Mouse (Mus musculus): Measurements from ENCODE around the gene Hip1. TPM values are rescaled to one million over a fixed set of nuclear protein-coding genes. Genes with fewer than 3 reads are reported as not detected.
A peak's percentile ranks its signal among the peaks of the same experiment; 100 is the strongest.

Gene Hip1
- total and polyA plus RNA-seq, 3 experiments, result 0.23 to 0.75 TPM; not detected in 1

DNA sequence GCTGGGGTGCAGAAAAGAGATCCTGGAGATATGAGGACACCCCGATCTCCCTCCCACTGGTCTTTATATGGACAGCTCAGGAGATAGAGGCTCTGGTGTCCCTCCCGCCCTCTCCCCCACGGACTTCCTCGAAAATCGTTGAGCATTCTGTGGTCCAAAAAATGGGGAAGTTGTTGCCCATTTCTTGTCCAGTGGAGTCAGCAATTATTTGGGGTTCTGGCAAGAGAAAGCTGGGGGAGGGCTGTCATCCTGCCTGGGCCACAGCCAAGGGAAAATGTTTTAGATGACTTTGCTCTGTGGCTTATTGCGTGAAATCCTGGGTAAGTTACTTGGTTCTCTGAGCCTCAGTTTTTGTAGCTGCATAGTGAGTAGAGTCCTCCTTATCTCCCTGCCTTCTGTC is 28.1 kb upstream of the Hip1 start, which contains the start of gene Ccl24:
Gene Ccl24, minus strand, starts transcription at position 44 of the 400 bp plus-strand sequence.
- H3K9me3 ChIP-seq (replicated peaks; ENCODE audit: insufficient read depth, low read length), result no peaks in the 10 kb centered on the region
- H3K36me3 ChIP-seq (ENCODE audit: control insufficient read depth in 1 of 2, insufficient read depth in 2 of 2, low read length in 2 of 2), result peaks cover 0 to 5% of the 10 kb centered on the region in 2 experiments; a peak in 2 of 4 replicates
- no peaks in the 10 kb centered on the region for H3K79me2 ChIP-seq (ENCODE audit: control insufficient read depth, insufficient read depth, low read length, poor library complexity)
- H3K27me3 ChIP-seq (ENCODE audit: control insufficient read depth in 1 of 2, insufficient read depth in 2 of 2, low read length in 2 of 2), result no peaks in the 10 kb centered on the region
- H3K27ac ChIP-seq (ENCODE audit: control insufficient read depth, low read depth, low read length), result no peak within 1 kb of the TSS
- H3K4me1 ChIP-seq (ENCODE audit: control insufficient read depth in 1 of 2, insufficient read depth in 2 of 2, low read length in 2 of 2), result peaks cover 0 to 15% of the 10 kb centered on the region in 2 experiments; a peak in 2 of 4 replicates
- no peak within 1 kb of the TSS for H3K9ac ChIP-seq (ENCODE audit: control insufficient read depth, low read depth, low read length, poor library complexity, severe bottlenecking)
- H3K4me3 ChIP-seq (ENCODE audit: control insufficient read depth in 1 of 2, insufficient read depth in 1 of 2, low read depth in 2 of 2, low read length in 2 of 2), result no peak within 1 kb of the TSS
- DNase-seq (ENCODE audit: low read depth, low spot score), result peak; percentile 29
- TF ChIP-seq EP300 (IDR thresholded peaks at IDR 0.05; ENCODE audit: low read depth in 1 of 2, low read length in 2 of 2), result no peak

DNA sequence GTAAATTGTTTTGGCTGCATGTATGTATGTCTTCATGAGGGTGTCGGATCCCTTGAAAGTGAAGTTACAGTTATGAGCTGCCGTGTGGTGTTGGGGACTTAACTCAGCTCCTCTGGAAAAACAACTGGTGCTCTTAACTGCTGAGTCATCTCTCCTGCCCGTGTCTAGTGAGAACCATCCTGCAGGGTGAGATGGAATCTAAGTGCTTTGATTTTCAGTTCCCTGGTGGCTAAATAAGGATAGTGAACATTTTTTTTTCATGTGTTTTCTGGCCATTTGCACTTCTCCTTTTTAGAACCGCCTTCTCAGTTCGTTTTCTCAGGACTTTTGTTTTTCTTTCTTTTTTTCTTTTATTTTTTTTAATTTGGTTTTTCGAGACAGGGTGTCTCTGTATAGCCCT is 23.8 kb upstream of the Hip1 start:
- H3K4me1 ChIP-seq (ENCODE audit: control insufficient read depth in 1 of 2, insufficient read depth in 2 of 2, low read length in 2 of 2), result peaks cover 3 to 19% of the 10 kb centered on the region in 2 experiments; a peak in 3 of 4 replicates
- no peak overlapping the region for H3K9ac ChIP-seq (ENCODE audit: control insufficient read depth, low read depth, low read length, poor library complexity, severe bottlenecking)
- H3K36me3 ChIP-seq (ENCODE audit: control insufficient read depth in 1 of 2, insufficient read depth in 2 of 2, low read length in 2 of 2), result peaks cover 0 to 8% of the 10 kb centered on the region in 2 experiments; a peak in 2 of 4 replicates
- H3K79me2 ChIP-seq (ENCODE audit: control insufficient read depth, insufficient read depth, low read length, poor library complexity), result no peaks in the 10 kb centered on the region
- no peak overlapping the region for H3K27ac ChIP-seq (ENCODE audit: control insufficient read depth, low read depth, low read length)
- H3K27me3 ChIP-seq (ENCODE audit: control insufficient read depth in 1 of 2, insufficient read depth in 2 of 2, low read length in 2 of 2), result no peaks in the 10 kb centered on the region; a peak in 1 of 4 replicates
- H3K9me3 ChIP-seq (replicated peaks; ENCODE audit: insufficient read depth, low read length), result no peaks in the 10 kb centered on the region
- no peak overlapping the region for H3K4me3 ChIP-seq (ENCODE audit: control insufficient read depth in 1 of 2, insufficient read depth in 1 of 2, low read depth in 2 of 2, low read length in 2 of 2)
- TF ChIP-seq POLR2AphosphoS2 (IDR thresholded peaks at IDR 0.05; ENCODE audit: low read length), result no peak
- no peak for TF ChIP-seq KAT2A (conservative IDR thresholded peaks at IDR 0.05; ENCODE audit: low read depth, low read length)
- no peak for TF ChIP-seq USF2 (IDR thresholded peaks at IDR 0.05; ENCODE audit: borderline replicate concordance in 1 of 2, insufficient read depth in 1 of 2, low read depth in 1 of 2, low read length in 2 of 2)
- no peak for TF ChIP-seq BHLHE40 (IDR thresholded peaks at IDR 0.05; ENCODE audit: borderline replicate concordance, low read depth, low read length)
- no peak for TF ChIP-seq UBTF (IDR thresholded peaks at IDR 0.05; ENCODE audit: borderline replicate concordance, insufficient read depth, low read depth, low read length)
- no peak for TF ChIP-seq MAX (IDR thresholded peaks at IDR 0.05; ENCODE audit: low read length)
- peak; percentile 45; the same call in 1 of the 2 replicates for TF ChIP-seq RCOR1 (IDR thresholded peaks at IDR 0.05; ENCODE audit: low read depth, low read length)
- TF ChIP-seq ELF1 (IDR thresholded peaks at IDR 0.05; ENCODE audit: low read depth, low read length), result no peak
- TF ChIP-seq ETS1 (IDR thresholded peaks at IDR 0.05; ENCODE audit: low read depth, low read length), result 0 out of 2 replicates have a peak, but pooled peaks have one; percentile 21
- TF ChIP-seq ZNF384 (IDR thresholded peaks at IDR 0.05; ENCODE audit: low read depth, low read length), result peak; percentile 73
- TF ChIP-seq NRF1 (IDR thresholded peaks at IDR 0.05; ENCODE audit: insufficient read depth, low read depth, low read length, poor library complexity, severe bottlenecking), result no peak
- TF ChIP-seq EP300 (IDR thresholded peaks at IDR 0.05; ENCODE audit: low read depth in 1 of 2, low read length in 2 of 2), result peak in 1 of 2 experiments; percentile 9; a peak in 1 of 4 replicates
- TF ChIP-seq MYC (IDR thresholded peaks at IDR 0.05; ENCODE audit: low read depth, low read length), result no peak
- no peak for TF ChIP-seq ZKSCAN1 (IDR thresholded peaks at IDR 0.05; ENCODE audit: low read depth, low read length)
- no peak for TF ChIP-seq JUND (IDR thresholded peaks at IDR 0.05; ENCODE audit: low read depth, low read length)
- TF ChIP-seq E2F4 (IDR thresholded peaks at IDR 0.05; ENCODE audit: borderline replicate concordance, low read depth, low read length), result no peak
- peak; percentile 23; the same call in 1 of the 2 replicates for TF ChIP-seq MAFK (IDR thresholded peaks at IDR 0.05; ENCODE audit: borderline replicate concordance, low read depth, low read length)
- TF ChIP-seq ZC3H11A (IDR thresholded peaks at IDR 0.05; ENCODE audit: low read depth, low read length), result no peak
- no peak for TF ChIP-seq MYB (IDR thresholded peaks at IDR 0.05; ENCODE audit: low read depth, low read length)
- no peak for TF ChIP-seq TBP (IDR thresholded peaks at IDR 0.05; ENCODE audit: low read depth, low read length)
- TF ChIP-seq CTCF (IDR thresholded peaks at IDR 0.05 in 2 of 3, conservative IDR thresholded peaks at IDR 0.05 in 1 of 3; ENCODE audit: control insufficient read depth in 1 of 3, insufficient read depth in 1 of 3, low read depth in 2 of 3, low read length in 3 of 3, poor library complexity in 1 of 3, severe bottlenecking in 1 of 3), result no peak
- no peak for TF ChIP-seq GABPA (IDR thresholded peaks at IDR 0.05; ENCODE audit: low read depth, low read length)
- no peak for TF ChIP-seq RAD21 (IDR thresholded peaks at IDR 0.05; ENCODE audit: low read depth, low read length)
- peak; percentile 48 for DNase-seq (ENCODE audit: low read depth, low spot score)

All from MEL (cell line).